Mouse (Mus musculus): ENCODE results near the gene Trim2. TPM values are rescaled to one million over a fixed set of nuclear protein-coding genes. Genes with fewer than 3 reads are reported as not detected.

The Trim2 gene
- polyA plus RNA-seq, 1 experiment, result 10.2 TPM

- 69% methylated on average over 10 of the region's 10 CpGs for WGBS
- Histone ChIP-seq H3K4me3 (replicated peaks; ENCODE audit: control insufficient read depth, low read depth, low read length) (no peak overlapping the region), H3K27ac (ENCODE audit: control insufficient read depth, insufficient read depth, low read depth, low read length, poor library complexity) (peak overlapping the region; percentile 19; the same call in 1 of the 2 replicates), H3K4me1 (ENCODE audit: control insufficient read depth, insufficient read depth, low read length) (no peaks in the 10 kb centered on the region)
- no peak for TF ChIP-seq CTCF (IDR thresholded peaks at IDR 0.05; ENCODE audit: control insufficient read depth, insufficient read depth, low read length)
- TF ChIP-seq POLR2A (IDR thresholded peaks at IDR 0.05; ENCODE audit: borderline replicate concordance, control insufficient read depth, low read depth, low read length), result no peak
Measured at GRCm38 (mm10) chr3:84271794-84272193, 34.9 kb downstream of the Trim2 start.

- Histone ChIP-seq H3K4me3 (replicated peaks; ENCODE audit: control insufficient read depth, low read depth, low read length) (no peak overlapping the region), H3K4me1 (ENCODE audit: control insufficient read depth, insufficient read depth, low read length) (no peaks in the 10 kb centered on the region), H3K27ac (ENCODE audit: control insufficient read depth, insufficient read depth, low read depth, low read length, poor library complexity) (peak overlapping the region; percentile 19)
- WGBS, result 71% methylated on average over 6 of the region's 6 CpGs
- TF ChIP-seq CTCF (IDR thresholded peaks at IDR 0.05; ENCODE audit: control insufficient read depth, insufficient read depth, low read length), result no peak
- TF ChIP-seq POLR2A (IDR thresholded peaks at IDR 0.05; ENCODE audit: borderline replicate concordance, control insufficient read depth, low read depth, low read length), result no peak
Measured at GRCm38 (mm10) chr3:84271058-84271457, 35.6 kb downstream of the Trim2 start.

- no peaks in the 10 kb centered on the region for H3K4me1 ChIP-seq (ENCODE audit: control insufficient read depth, insufficient read depth, low read length)
- H3K4me3 ChIP-seq (replicated peaks; ENCODE audit: control insufficient read depth, low read depth, low read length), result peak overlapping the region; percentile 36
- no peak for TF ChIP-seq POLR2A (IDR thresholded peaks at IDR 0.05; ENCODE audit: borderline replicate concordance, control insufficient read depth, low read depth, low read length)
- no peak for TF ChIP-seq CTCF (IDR thresholded peaks at IDR 0.05; ENCODE audit: control insufficient read depth, insufficient read depth, low read length)
- WGBS, result 33% methylated on average over 3 of the region's 3 CpGs
- peak overlapping the region; percentile 19; the same call in 1 of the 2 replicates for H3K27ac ChIP-seq (ENCODE audit: control insufficient read depth, insufficient read depth, low read depth, low read length, poor library complexity)
Measured at GRCm38 (mm10) chr3:84270624-84270995, 36.1 kb downstream of the Trim2 start.

- no peaks in the 10 kb centered on the region for H3K4me1 ChIP-seq (ENCODE audit: control insufficient read depth, insufficient read depth, low read length)
- WGBS, result 39% methylated on average over 13 of the region's 13 CpGs
- no peak overlapping the region for H3K27ac ChIP-seq (ENCODE audit: control insufficient read depth, insufficient read depth, low read depth, low read length, poor library complexity)
- no peak for TF ChIP-seq CTCF (IDR thresholded peaks at IDR 0.05; ENCODE audit: control insufficient read depth, insufficient read depth, low read length)
- no peak for TF ChIP-seq POLR2A (IDR thresholded peaks at IDR 0.05; ENCODE audit: borderline replicate concordance, control insufficient read depth, low read depth, low read length)
- peak overlapping the region; percentile 36 for H3K4me3 ChIP-seq (replicated peaks; ENCODE audit: control insufficient read depth, low read depth, low read length)
Measured at GRCm38 (mm10) chr3:84269987-84270623, 36.6 kb downstream of the Trim2 start.

GRCm38 (mm10) chr3:84268434-84268833 is 38.2 kb downstream of the Trim2 start:
- H3K27ac ChIP-seq (ENCODE audit: control insufficient read depth, insufficient read depth, low read depth, low read length, poor library complexity), result no peak overlapping the region
- H3K4me3 ChIP-seq (replicated peaks; ENCODE audit: control insufficient read depth, low read depth, low read length), result no peak overlapping the region
- no peak for TF ChIP-seq CTCF (IDR thresholded peaks at IDR 0.05; ENCODE audit: control insufficient read depth, insufficient read depth, low read length)
- no peak for TF ChIP-seq POLR2A (IDR thresholded peaks at IDR 0.05; ENCODE audit: borderline replicate concordance, control insufficient read depth, low read depth, low read length)
- WGBS, result 54% methylated on average over 3 of the region's 3 CpGs
- H3K4me1 ChIP-seq (ENCODE audit: control insufficient read depth, insufficient read depth, low read length), result no peaks in the 10 kb centered on the region

GRCm38 (mm10) chr3:84266391-84266931 is 40.2 kb downstream of the Trim2 start:
- WGBS, result 78% methylated on average over 3 of the region's 3 CpGs
- H3K4me1 ChIP-seq (ENCODE audit: control insufficient read depth, insufficient read depth, low read length), result no peaks in the 10 kb centered on the region
- TF ChIP-seq CTCF (IDR thresholded peaks at IDR 0.05; ENCODE audit: control insufficient read depth, insufficient read depth, low read length) (no peak), POLR2A (IDR thresholded peaks at IDR 0.05; ENCODE audit: borderline replicate concordance, control insufficient read depth, low read depth, low read length) (no peak)
- no peak overlapping the region for H3K4me3 ChIP-seq (replicated peaks; ENCODE audit: control insufficient read depth, low read depth, low read length)
- H3K27ac ChIP-seq (ENCODE audit: control insufficient read depth, insufficient read depth, low read depth, low read length, poor library complexity), result no peak overlapping the region

- H3K4me1 ChIP-seq (ENCODE audit: control insufficient read depth, insufficient read depth, low read length), result no peaks in the 10 kb centered on the region
- TF ChIP-seq POLR2A (IDR thresholded peaks at IDR 0.05; ENCODE audit: borderline replicate concordance, control insufficient read depth, low read depth, low read length) (no peak), CTCF (IDR thresholded peaks at IDR 0.05; ENCODE audit: control insufficient read depth, insufficient read depth, low read length) (no peak)
- H3K27ac ChIP-seq (ENCODE audit: control insufficient read depth, insufficient read depth, low read depth, low read length, poor library complexity), result no peak overlapping the region
- no peak overlapping the region for H3K4me3 ChIP-seq (replicated peaks; ENCODE audit: control insufficient read depth, low read depth, low read length)
- 38% methylated on average over 1 of the region's 1 CpGs for WGBS
Measured at GRCm38 (mm10) chr3:84265084-84265483, 41.6 kb downstream of the Trim2 start.

- no peak overlapping the region for H3K4me3 ChIP-seq (replicated peaks; ENCODE audit: control insufficient read depth, low read depth, low read length)
- TF ChIP-seq CTCF (IDR thresholded peaks at IDR 0.05; ENCODE audit: control insufficient read depth, insufficient read depth, low read length) (no peak), POLR2A (IDR thresholded peaks at IDR 0.05; ENCODE audit: borderline replicate concordance, control insufficient read depth, low read depth, low read length) (no peak)
- H3K27ac ChIP-seq (ENCODE audit: control insufficient read depth, insufficient read depth, low read depth, low read length, poor library complexity), result no peak overlapping the region
- H3K4me1 ChIP-seq (ENCODE audit: control insufficient read depth, insufficient read depth, low read length), result no peaks in the 10 kb centered on the region
- 79% methylated on average over 2 of the region's 2 CpGs for WGBS
Measured at GRCm38 (mm10) chr3:84264395-84264794, 42.3 kb downstream of the Trim2 start.

Measured in bone marrow, adult 2 months (tissue).